Mouse (Mus musculus) small intestine, adult 10 weeks (tissue): Measurements from ENCODE around the gene Gas2. TPM values are rescaled to one million over a fixed set of nuclear protein-coding genes. Genes with fewer than 3 reads are reported as not detected.

Experiments used
- polyA plus RNA-seq: library from polyadenylated mRNA; stranded (reverse); fragments of 350-450 nt; fragmentation: Illumina TruSeq; extraction: RNeasy Lipid Tissue Mini Kit (QIAGEN cat#74804); gene quantifications from one replicate; pipeline ENCODE4 v1.2.3, GENCODE M21; 2014; ENCODE audit warnings: low replicate concordance

Gene Gas2
- polyA plus RNA-seq = 21.2 TPM

GRCm38 (mm10) chr7:51861250-51862096 lies at the start of gene Gas2:
Gene Gas2, plus strand, starts transcription at chr7:51862015.

DNA sequence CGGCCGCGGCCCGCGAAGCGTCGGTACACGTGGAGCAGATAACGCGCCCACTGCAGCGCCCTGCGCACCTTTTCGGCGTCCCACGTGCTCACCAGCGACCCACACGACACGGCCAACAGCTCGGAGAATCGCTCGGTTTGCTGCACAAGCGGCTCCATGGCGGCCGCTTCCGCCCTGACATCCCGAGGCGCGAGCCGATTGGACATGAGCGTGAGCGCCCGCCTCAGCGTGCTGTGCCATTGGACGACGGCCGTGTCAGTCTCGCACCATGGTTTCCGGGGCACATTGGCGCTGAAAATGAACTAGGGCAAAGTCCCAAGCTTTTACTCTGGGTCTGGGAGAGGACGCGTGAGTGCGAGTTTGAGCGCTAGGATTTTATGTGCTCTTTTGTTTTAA lies 280 bp downstream of the Gas2 start, which contains the start of gene Fancf:
Fancf (minus strand) TSS at position 171 of the 396 bp plus-strand sequence.

DNA sequence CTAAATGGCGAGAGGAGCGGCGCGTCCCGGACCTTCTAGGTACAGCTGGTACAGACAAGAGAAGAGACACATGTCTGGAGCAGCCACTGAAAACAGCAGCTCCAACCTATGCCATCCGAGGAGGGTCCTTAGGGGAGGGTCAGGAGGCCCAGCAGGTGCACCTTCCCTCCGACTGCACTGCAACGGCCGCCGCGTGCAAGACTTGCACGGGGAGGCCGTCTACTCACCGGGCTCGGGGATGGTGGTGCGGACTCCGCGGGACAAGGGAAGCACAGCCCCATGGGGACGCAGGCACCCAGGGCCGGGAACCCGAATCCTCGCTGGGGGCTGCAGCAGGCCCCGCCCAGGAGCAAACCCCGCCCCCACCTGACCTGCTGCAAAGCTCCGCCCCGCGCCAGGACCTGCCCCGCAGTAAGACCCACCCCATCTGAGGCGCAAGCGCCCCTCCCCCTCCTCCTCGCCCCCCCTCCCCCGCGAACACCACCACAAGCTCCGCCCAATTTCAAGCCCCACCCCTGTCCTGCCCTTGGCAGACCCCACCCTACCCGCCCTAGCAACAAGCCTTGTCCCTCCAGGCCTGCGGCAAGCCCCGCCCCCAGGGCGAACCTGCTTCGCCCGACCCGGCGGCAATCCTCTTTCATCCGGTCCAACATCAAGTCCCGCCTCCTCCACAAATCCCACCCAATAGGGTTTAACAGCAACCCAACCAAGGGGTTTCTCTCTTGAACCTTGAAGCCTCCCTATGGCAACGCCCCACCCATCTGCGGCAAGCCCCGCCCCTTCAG lies 143.9 kb downstream of the Gas2 start, which contains the start of gene Svip:
Svip (minus strand) TSS at position 508 of the 785 bp plus-strand sequence.

DNA sequence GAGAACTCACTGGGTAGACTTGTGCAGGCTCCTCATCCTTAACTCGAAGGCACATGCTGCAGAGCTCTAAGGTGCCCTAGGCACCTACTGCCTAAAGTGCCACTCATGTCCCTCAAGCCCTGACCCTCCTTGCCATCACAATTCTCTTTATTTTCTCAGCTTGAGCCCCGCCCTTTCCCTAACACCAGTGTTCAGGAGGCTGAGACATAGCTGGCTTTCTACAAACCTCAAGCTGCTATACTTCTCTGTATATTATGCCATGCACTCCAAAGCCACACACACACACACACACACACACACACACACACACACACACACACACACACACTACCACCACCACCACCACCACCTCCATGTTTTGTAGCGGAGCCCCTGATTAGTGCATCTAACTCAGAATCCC lies 153.8 kb downstream of the Gas2 start, which contains the start of gene 1700015G11Rik:
1700015G11Rik (minus strand) TSS at position 101 of the 400 bp plus-strand sequence.

Other genes starting within 250 kb of the Gas2 start
- 0.11 TPM for gene Slc17a6, start 240.0 kb upstream of the Gas2 start, polyA plus RNA-seq
- 9.6 TPM for gene Fancf, start 252 bp downstream of the Gas2 start, polyA plus RNA-seq
- 107 TPM for gene Svip, start 144.0 kb downstream of the Gas2 start, polyA plus RNA-seq
- not detected for gene 1700015G11Rik, start 153.7 kb downstream of the Gas2 start, polyA plus RNA-seq